Mouse (Mus musculus): ENCODE results near the gene Naa30. TPM values are rescaled to one million over a fixed set of nuclear protein-coding genes. Genes with fewer than 3 reads are reported as not detected.
"Not testable (repeated sequence)": the region's sequence is repeated elsewhere in the genome, so short reads cannot be mapped to it uniquely, and the experiment has no call there.

Gene Naa30
- 26.5 and 28.8 TPM in 2 replicates for total RNA-seq (2021)
- long read RNA-seq, experiment 1, full-length matches to known transcripts, result 41 of 49 reads
- long read RNA-seq, experiment 1, partial matches to known transcripts, result 6 of 49 reads
- long read RNA-seq, experiment 1, other reads (novel, unspliced or antisense), result 2 of 49 reads
- long read RNA-seq, experiment 2, full-length matches to known transcripts, result 33 of 40 reads
- long read RNA-seq, experiment 2, partial matches to known transcripts, result 3 of 40 reads
- long read RNA-seq, experiment 2, other reads (novel, unspliced or antisense), result 4 of 40 reads

GRCm38 (mm10) chr14:49171867-49172581 is at the start of gene Naa30:
Naa30 (plus strand) TSS chr14:49172226.
- peak; percentile 99 for DNase-seq

- no peak for DNase-seq
These were observed 44.8 kb upstream of the Naa30 start for GRCm38 (mm10) chr14:49127162-49127779.

GRCm38 (mm10) chr14:49128544-49129263 is 43.3 kb upstream of the Naa30 start:
- DNase-seq, result no peak

GRCm38 (mm10) chr14:49132391-49132790 is 39.6 kb upstream of the Naa30 start:
- DNase-seq, result no peak

GRCm38 (mm10) chr14:49138171-49138570 is 33.9 kb upstream of the Naa30 start:
- no peak for DNase-seq

- DNase-seq, result no peak
These were observed 31.3 kb upstream of the Naa30 start for GRCm38 (mm10) chr14:49140756-49141155.

GRCm38 (mm10) chr14:49153801-49154200 is 18.2 kb upstream of the Naa30 start:
- DNase-seq, result peak; percentile 88

- DNase-seq, result peak; percentile 29
These were observed 16.5 kb upstream of the Naa30 start for GRCm38 (mm10) chr14:49155572-49155971.

GRCm38 (mm10) chr14:49158143-49158925 is 13.7 kb upstream of the Naa30 start:
- no peak for DNase-seq

GRCm38 (mm10) chr14:49171286-49171685 is 740 bp upstream of the Naa30 start:
- DNase-seq, result no peak

- DNase-seq, result peak; percentile 79
These were observed 559 bp downstream of the Naa30 start for GRCm38 (mm10) chr14:49172582-49172988.

- DNase-seq, result peak; percentile 20
These were observed 1.5 kb downstream of the Naa30 start for GRCm38 (mm10) chr14:49173290-49174135.

GRCm38 (mm10) chr14:49179736-49180135 is 7.7 kb downstream of the Naa30 start:
- no peak for DNase-seq

- no peak for DNase-seq
These were observed 14.2 kb downstream of the Naa30 start for GRCm38 (mm10) chr14:49186270-49186669.

GRCm38 (mm10) chr14:49197031-49197527 is 25.1 kb downstream of the Naa30 start:
- DNase-seq, result peak; percentile 5

- DNase-seq, result no peak
These were observed 29.2 kb downstream of the Naa30 start for GRCm38 (mm10) chr14:49201073-49201778.

- not testable (repeated sequence) for DNase-seq
These were observed 38.2 kb downstream of the Naa30 start for GRCm38 (mm10) chr14:49210215-49210614.

- no peak for DNase-seq
These were observed 46.7 kb downstream of the Naa30 start for GRCm38 (mm10) chr14:49218677-49219076.

- DNase-seq, result not testable (repeated sequence)
These were observed 47.5 kb downstream of the Naa30 start for GRCm38 (mm10) chr14:49219466-49220022.

- DNase-seq, result no peak
These were observed 49.7 kb downstream of the Naa30 start for GRCm38 (mm10) chr14:49221771-49222170.
